Mouse (Mus musculus): Measurements from ENCODE around the gene Traf3ip2. TPM values are rescaled to one million over a fixed set of nuclear protein-coding genes. Genes with fewer than 3 reads are reported as not detected.

Gene Traf3ip2
- 1 to 10 TPM; 7.1 to 7.3 TPM for total RNA-seq (2021)

GRCm38 (mm10) chr10:39612633-39612988 is at the start of gene Traf3ip2:
TSS of gene Traf3ip2 (plus strand) at chr10:39612934.
- no peak for DNase-seq

DNA sequence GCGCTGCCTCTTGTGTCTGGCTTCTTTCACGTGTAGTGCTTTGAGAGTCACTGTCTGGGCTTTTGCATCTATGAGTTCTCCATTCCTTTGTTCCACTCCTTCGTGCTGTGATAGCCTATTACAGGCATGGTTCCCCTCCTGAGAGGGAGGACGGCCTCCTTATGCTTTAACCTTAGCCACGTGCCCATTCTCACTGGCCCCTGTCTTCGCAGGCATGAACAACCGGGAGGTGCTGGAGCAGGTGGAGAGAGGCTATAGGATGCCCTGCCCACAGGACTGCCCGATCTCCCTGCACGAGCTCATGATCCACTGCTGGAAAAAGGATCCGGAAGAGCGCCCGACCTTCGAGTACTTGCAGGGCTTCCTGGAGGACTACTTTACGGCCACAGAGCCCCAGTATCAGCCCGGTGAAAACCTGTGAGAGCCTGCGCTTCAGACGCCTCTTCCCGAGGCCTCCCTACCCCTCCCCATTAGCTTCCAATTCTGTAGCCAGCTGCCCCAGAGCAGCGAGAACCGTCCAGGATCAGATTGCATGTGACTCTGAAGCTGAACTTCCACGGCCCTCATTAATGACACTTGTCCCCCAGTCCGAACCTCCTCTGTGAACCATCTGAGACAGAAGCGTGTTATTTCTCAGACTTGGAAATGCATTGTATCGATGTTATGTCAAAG is 49.0 kb upstream of the Traf3ip2 start:
- DNase-seq = no peak

DNA sequence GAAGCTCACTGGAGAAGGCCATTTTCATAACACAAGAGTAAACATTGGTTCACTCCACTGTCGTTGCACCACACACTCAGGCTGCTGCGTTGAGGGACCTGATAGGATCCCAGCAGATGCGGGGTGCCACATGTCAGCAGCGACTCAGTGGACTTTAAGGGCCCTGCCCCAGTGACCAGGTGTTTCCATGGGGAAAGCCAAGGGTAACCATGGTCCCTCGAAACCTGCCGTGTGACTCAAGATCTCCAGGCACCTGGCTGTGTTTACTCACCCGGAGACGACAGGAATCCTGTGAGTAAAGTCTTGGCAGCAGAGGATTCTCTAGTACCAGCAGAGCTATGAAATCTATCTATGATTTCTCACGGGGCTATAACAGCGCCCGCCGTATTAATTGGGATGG is 45.8 kb upstream of the Traf3ip2 start:
- DNase-seq = no peak

DNA sequence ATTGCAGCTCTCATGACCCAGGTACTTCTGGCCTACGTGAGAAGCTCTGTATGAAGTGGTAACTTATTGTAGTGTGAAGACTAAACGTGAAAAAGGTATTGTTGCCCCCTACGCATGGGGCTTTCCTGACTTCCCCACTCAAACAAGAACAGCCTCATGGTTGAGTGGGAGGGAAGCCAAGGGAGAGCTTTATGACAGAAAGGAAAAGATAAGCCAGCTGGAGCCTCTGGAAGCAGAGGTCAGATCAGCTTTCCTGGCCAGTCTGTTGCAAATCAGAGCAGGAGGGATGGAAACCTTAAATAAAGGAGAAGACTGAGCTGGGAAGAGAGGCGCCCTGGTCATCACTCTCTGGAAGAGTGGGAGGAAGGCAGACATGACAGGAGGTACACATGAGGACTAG is 43.7 kb upstream of the Traf3ip2 start:
- DNase-seq = peak; percentile 27

GRCm38 (mm10) chr10:39571011-39571410 is 41.7 kb upstream of the Traf3ip2 start:
- DNase-seq = no peak

DNA sequence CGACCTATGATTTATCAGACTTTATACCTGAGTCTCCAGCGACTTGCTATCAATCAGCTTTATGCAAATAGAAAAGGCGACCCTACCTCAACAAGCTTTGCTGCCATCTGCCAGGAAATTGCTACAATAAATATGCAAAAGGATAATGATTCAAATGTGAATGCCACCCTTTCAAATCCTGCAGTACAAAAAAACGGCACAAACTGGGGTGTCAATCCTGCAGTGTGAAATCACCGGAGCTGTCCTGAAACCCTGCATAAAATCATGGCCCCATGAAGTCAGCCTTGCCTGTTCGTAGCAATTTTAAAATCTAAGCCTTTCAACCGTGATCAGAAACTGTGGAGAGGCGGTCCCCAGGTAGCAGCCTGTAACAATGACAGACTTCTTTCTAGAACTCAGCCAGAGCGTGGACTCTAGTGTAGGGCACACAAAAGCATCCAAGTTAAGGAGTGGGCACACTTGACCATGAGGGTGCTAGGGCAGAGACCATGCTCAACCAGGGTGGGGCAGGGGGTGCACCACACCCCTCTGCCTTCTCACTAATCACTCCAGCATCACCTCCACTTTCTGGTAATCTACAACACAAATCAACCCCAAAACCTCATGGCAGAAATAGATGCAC is 40.6 kb upstream of the Traf3ip2 start:
- DNase-seq = no peak

DNA sequence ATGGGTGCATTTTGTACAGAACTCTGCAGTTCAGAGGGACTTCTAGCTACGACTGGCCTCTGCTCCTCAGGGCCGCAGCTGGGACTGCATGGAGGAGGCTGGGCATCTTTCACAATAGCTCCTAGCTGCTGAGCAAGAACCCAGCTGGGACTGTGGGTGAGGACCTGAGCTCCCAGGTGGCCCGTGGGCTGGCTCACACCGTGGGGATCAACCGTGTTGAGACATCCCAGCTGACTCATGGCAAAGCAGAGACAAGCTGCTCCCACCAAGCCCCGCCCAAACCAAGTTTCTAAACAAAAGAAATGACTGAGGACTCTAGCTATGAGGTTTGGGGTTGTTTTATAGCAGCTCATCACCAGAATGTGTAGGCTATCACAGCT is 40.1 kb upstream of the Traf3ip2 start:
- no peak for DNase-seq

GRCm38 (mm10) chr10:39576466-39576865 is 36.3 kb upstream of the Traf3ip2 start:
- DNase-seq = no peak

- no peak for DNase-seq
Measured at GRCm38 (mm10) chr10:39580477-39580876, 32.3 kb upstream of the Traf3ip2 start.

- DNase-seq = no peak
Measured at GRCm38 (mm10) chr10:39582385-39582784, 30.3 kb upstream of the Traf3ip2 start.

DNA sequence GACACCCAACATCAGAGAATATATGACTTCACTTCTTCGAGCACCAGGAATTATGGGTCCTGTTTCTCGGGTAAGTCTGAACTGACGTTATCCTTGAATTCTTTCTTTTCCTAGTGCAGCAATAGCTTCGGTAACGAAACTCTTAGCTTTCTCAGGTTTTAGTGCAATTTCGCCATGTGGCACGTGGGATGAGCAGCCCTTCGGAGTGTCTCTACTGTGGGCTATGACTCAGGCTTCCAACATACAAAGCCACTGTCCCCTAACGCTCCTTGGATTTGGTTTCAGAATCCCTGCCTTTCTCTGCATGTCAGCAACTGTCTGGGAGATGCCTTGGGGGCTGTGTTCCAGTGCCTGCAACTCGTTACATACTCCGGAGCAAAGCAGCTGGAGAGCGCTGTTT is 29.0 kb upstream of the Traf3ip2 start:
- DNase-seq = no peak

GRCm38 (mm10) chr10:39587290-39587925 is 25.3 kb upstream of the Traf3ip2 start:
- peak; percentile 43 for DNase-seq

DNA sequence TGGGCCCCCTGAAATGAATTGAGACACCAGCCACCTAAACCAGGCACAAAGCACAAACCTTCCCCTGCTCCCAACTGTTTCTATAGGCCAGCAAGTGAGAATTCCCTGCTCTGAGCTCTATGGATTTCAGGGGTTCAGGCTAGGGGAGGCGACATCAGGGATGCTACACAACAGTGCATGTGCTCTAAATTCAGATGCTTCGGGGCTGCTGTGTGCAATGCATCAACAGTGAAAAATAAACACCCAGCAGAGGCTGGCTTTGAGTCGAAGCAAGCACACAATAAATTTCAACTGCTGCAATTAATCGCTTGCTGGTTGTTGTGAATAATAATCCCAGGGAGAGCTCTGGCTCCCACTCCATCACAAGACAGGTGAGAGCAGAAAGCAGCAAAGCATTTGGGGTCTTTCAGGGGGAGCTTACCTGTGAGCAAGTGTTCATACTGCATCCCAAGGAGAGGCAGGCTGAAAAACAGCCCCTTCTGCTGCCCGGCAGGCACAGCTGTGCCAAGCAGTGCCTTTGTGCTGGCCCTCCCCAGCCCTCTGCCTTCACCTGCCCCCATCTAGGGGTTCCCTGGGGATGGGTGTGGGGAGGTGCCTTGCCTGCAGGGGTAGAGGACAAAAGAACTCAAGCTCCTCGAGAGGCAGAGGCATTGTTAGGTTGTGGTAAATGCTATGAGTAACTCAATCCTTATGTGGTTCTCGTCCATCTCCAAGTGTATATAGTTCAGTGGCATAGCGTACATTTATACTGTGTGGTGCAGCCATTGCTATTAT is 24.6 kb upstream of the Traf3ip2 start:
- DNase-seq = no peak

- DNase-seq = no peak
Measured at GRCm38 (mm10) chr10:39589765-39590546, 22.8 kb upstream of the Traf3ip2 start.

DNA sequence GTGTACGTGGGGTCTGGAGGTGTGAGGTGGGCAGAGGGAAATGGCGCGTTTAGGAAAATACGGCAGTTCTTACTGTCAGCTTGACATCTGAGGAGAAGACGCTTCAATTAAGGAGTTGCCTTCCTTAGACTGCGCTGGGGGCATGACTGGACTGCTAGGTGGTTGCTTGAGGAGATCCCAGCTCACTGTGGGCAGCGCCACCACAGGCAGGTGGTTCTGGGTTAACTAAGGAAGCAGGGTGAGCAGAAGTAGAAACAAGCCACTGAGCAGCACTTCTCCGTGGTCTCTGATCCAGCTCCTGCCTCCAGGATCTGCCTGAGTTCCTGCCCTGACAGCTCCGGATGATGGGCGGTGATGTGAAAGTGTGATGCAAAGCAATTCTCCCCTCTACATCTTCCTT is 22.1 kb upstream of the Traf3ip2 start:
- DNase-seq = no peak

DNA sequence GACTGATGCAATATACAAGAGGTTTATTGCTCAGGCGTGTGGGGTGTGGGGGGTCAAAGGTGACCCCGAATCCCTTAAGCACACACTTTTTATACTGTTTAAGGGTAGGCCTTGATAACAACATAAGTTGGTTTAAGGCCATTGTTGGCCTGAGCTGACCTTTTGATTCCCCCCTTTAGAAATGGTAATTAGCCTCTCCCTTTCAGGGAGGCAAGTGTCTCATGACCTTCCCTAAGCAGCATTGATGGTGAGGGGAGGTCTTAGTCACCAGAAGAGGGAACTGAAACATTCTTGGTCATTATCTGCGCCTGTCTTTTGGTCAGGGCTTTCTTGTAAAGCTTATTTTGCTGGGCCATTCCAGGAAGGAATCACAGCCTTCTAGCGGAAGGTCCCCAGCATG is 20.2 kb upstream of the Traf3ip2 start:
- DNase-seq = no peak

GRCm38 (mm10) chr10:39594716-39595115 is 18.0 kb upstream of the Traf3ip2 start:
- DNase-seq = no peak

GRCm38 (mm10) chr10:39595862-39596261 is 16.9 kb upstream of the Traf3ip2 start:
- DNase-seq = no peak

GRCm38 (mm10) chr10:39597116-39597791 is 15.5 kb upstream of the Traf3ip2 start:
- no peak for DNase-seq

- no peak for DNase-seq
Measured at GRCm38 (mm10) chr10:39597792-39598183, 14.9 kb upstream of the Traf3ip2 start.

GRCm38 (mm10) chr10:39599601-39600000 is 13.1 kb upstream of the Traf3ip2 start:
- no peak for DNase-seq

- no peak for DNase-seq
Measured at GRCm38 (mm10) chr10:39600115-39600514, 12.6 kb upstream of the Traf3ip2 start.
